Mouse (Mus musculus): Measurements from ENCODE around the gene Prc1.

DNA sequence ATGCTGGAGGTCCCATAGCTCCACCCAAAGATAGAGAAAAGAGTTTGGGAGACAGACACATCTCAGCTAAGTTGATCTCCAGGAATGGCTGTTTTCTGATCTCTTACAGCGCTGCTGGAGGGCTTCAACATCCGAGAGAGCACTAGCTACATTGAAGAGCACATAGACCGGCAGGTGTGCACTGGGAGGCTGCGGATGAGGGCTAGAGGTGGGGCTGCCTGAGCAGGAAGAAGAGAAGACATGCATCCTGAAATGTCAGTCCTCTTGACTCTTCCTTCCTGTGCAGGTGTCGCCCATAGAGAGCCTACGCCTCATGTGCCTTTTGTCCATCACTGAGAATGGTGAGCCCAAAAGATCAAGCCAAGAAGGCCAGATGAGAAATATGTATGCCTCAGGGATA lies 8.5 kb upstream of the Prc1 start:
- TF ChIP-seq ZNF384 (IDR thresholded peaks at IDR 0.05; ENCODE audit: low read depth, low read length) (no peak), MAFK (IDR thresholded peaks at IDR 0.05; ENCODE audit: insufficient read depth, low read depth, low read length) (no peak), ZC3H11A (IDR thresholded peaks at IDR 0.05; ENCODE audit: borderline replicate concordance, low read depth, low read length) (no peak)
